Mouse (Mus musculus): ENCODE data around the gene Tenm2.

Tenm2 gene

DNA sequence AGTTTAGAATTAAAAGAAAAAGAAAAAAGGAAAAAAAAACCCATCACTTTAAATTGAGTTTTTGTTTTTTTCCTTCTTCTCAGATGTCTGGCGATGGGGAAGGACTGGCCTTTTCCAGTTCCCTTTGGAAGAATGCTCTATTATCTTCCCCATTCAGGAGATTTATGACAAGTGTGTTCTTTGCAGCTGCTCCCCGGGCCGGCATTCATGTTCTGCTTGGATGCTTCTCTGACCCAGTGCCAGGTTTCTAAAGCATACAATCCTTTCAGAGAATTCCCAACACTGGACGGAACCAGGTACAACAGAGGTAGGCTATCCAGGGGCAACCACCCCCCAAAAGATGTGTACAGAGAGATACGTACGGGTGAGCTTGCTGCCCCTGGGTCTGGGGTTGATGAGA lies 1132.2 kb downstream of the Tenm2 start:
- DNase-seq: no peak

DNA sequence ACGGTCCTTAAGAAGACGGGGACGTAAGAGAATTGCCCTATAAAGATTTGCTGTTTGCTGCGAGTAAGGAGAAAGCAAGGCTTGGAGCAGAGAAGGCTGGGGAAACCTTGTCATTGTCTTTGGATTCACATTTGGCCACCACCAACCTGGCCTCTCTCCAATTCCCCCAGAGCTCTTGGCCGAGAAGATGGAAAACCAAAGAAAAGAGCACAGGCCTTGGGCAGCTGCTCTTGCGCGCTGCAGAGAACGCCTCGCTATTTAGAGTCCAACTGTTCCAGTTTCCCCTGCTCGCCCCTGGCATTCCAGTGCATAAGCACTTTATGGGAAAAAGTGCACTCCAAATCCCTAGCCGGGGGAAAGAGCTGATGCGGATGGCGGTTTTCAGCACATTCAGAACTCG lies 1139.5 kb downstream of the Tenm2 start:
- DNase-seq: no peak

DNA sequence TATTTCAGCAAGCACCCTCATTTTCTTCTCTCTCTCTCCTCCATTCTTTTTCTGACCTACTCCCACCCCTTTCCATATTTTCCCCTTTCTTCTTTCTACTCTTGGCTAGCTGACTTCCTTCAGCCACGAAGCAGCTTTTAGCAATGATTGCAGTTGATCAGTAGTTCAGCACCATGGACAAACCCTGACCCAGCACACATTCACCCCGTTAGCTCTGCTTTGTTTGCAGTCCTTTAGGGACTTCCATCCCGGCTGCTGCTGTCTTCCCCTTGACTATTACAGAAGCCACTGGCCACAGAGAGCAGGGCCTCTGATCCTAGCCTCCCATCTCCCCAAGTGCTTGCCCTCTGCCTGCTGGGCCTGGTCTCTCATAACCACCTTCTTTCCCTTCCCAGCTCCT lies 1145.6 kb downstream of the Tenm2 start:
- DNase-seq: no peak

DNA sequence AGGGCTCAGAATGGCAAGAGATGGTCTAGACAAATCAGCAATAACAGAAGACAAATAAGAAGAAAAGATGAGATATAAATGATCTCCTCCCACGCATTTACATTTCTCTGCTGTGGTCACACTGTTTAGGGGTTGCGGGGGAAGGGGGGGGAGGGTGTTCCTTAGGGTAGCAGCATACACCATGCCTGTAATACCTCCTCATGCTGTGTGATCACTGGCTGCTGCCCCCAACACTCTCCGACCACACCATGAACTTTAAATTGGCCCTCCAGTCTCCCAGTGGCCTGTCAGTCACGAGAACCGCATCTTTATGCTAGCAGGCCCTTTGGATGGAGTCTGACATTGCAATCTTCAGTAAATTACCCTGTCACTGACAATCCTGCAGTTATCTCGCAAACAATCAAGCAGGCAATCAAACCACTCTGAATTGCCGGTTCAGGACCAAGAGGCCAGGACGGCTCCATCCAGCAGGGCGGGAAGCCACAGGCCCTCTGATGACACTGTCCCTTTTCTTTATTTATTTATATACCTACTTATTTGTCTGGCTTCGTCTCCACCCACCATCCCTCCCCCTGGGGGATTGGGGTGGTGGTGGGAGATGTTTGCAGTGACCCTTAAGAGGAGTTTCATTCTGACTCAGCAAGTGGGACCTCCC lies 1154.2 kb downstream of the Tenm2 start:
- DNase-seq: no peak

DNA sequence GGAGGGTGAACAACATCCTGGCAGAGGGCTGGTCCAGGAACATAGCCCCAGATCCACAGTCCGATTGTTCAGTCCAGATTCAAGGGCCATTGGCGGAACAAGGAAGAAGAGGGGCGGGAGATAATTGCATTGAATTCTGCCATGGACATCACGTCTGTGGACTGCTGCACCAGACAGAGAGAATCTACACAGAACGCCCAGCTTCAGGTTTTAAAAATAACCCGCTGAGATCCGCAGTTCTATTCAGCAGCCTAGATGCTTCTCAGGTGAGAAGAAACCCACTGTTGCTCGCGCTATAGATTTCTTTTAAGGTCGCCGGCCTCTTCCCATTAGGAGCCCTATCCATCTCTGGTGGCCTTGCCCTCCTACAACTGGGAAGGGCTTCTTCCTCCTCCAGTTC lies 1155.0 kb downstream of the Tenm2 start:
- DNase-seq: no peak

DNA sequence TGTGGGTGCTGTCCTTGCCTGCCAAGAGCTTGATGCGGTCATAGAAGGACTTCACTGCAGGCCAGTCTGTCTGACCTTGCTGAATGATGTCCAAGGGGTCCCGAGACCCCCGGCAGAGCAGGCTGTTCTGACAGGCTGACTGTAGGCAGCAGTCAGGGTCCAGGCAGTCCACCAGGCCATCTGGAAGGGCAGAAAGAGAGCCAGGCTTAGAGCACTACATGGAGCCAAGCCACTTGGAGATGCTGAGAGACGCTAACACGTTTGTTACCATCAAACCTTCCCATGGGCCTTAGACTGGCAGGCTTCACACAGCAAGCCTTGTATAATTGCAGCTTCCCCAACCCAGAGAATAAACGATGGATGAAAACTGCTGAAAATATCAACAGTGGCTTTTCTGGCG lies 1157.4 kb downstream of the Tenm2 start:
- no peak for DNase-seq

DNA sequence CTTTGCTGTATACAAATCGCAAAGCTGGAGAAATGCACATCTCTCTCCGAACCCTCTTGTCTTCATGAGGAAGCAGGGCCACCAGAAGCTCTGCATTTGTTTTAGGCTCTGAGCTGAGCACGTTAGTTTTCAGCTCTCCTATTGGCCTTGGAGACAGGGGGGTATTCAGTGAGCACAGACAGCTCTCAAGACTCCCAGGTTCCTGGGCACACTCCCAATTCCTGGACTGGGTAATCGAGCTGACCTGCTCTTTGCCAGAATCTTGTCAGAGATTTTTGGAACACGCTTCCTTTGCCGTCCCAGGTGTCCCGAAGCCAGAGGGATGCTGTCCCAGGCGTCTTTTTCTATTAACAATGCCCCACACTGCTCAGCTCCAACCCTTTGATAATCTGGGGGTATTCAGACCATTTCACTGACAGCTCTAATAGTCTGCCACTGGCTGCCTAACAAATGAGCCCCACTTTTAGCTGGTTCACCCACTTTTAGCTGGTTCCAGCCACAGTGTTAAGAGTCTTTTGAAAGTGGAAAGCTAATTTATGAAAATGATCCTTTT lies 1161.7 kb downstream of the Tenm2 start:
- DNase-seq: no peak

DNA sequence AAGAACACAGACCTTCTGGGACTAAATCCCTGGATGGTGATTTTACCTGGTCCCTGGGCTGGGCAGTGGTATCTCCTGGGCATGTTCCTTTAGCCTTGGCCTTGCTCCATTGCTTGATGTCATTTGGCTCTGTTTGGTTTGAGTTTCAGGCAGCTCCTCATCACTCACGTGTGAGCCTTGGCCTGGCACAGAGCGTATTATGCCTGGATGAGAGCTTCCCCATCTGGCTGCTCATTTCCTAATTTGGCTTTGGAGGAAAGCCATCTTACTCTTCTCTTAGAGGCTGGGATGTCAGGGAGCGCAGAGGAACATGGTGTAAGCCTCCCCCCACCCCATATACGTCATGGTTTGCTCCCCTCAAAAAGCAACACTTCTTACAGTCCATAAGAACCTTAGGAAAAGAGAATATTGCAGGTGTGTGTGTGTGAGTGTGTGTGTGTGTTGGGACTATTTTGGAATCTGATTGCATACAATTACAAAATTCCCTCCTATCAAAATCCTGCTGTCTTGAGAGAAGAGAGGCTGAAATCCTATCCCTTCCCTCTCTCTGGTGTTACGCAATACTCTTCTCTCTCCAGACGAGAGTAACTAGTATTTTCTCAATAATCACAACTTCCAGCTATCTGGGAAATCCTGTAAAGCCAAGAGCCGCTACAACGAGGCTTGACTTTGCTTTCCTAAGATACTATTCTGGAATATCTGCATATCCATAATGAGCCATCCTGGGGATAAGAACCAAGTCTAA lies 1162.5 kb downstream of the Tenm2 start:
- DNase-seq: no peak

DNA sequence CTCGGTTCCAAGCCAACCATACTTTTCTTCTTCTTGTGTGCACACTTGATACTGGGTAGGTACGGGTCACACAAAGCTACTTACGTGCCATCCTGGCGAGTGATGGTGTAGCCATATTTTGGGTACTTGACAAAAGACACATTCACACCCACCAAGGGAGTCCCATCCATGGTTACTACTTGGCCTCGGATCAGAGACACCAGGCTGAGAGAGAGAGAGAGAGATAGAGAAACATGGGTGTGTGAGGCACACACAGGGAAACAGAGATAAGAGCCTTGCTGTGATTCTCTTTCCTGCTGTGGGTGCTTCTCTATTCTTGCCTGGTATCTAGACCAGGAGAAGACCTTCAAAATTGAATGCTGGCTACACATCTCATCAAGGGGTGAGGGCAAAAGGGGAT lies 1163.1 kb downstream of the Tenm2 start:
- DNase-seq: no peak

DNA sequence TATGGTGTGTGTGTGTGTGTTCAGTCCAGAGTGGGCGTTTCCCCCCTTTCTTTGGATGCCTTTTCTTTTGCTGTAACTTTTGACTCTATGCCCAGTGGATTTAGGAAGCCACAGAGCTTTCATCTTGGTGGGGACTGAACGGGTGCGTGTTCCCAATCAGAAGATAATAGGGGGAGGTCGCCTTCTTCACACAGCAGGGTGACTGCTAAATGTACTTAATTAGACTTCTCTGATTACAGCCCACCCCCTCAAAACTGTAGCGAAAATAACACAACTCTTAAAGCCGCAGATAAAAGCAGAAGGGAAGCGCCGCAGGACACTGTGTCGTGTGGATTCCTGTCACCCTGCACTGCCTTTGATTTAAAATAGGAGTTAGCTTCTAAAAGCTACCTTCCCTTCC lies 1163.7 kb downstream of the Tenm2 start:
- no peak for DNase-seq

DNA sequence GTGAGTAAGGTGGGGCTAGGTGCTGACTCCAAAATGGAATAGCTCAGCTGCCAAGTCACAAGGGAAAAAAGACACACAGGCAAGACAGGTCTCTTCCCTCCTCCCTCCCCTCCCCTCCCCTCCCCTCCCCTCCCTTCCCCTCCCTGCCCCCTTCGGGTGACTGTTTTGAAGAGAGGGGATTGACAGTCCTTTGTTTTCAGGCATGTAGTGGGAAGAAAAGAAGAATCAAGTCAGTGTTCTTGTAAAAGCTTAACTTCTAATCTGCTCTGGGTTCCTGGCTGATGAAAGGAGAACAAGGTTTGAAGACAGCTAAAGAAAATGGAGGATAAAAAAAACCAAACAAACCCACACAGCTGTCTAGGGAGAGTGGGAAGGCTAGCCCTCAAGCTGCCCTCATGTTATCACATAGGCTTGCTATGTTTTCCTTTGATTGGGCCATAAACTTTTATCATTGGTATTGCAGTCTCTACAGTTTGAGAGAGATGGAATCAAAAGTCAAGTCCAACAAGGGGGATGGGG lies 1176.4 kb downstream of the Tenm2 start:
- DNase-seq: no peak

DNA sequence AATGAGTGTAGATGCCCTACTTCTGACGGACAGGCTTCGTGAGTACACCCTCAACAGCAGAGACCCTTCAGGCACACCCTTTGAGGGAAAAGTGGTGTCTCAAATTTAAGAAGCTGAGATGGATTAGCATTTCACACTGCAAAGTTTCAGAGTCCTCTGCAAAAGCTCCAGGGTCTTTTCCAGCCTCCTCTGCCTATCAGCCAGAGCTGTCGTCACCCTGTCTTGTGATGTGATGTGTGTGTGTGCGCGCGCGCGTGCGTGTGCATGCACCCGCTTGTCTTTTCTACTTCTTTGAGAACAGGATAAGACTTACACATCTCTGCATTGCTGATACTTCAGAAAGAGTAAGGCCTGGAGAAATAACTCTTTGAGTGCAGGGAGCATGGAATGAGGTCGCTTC lies 1179.2 kb downstream of the Tenm2 start:
- DNase-seq: no peak

DNA sequence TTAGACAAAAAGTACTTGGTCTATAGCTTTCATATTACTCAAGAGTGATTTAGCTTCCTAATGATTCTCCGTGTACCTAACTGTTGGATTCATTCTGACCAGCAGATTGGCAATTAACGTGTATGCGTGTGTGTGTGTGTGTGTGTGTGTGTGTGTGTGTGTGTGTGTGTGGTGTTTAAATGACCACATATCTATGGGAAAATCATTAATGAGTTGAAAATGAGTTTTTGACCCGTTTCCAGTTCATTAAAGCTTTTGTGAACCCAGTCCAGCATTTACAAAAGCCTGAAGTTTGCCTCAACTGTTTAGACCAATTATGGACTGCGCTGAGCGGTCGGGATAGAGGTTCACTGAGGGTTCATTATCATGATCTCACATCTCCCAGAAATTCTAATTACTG lies 1181.4 kb downstream of the Tenm2 start:
- DNase-seq: no peak

DNA sequence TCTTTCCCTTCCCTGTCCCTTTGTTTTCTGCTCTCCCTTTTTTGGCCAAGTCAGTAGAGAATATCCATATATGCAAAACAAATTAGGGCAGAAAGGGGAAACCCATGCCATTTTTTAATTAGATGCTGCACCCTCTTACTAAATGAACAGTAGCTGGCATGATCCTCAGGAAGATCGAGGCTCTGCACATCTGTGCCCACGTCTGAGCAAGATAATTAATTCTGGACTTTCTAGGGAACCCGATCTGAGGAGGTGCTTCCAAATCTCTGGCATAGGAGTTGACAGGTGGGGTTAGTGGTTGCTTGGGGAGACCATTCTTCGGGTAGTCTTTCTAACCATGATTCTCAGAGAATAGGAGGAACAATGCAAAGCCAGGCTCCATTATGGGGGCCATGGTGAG lies 1182.3 kb downstream of the Tenm2 start:
- no peak for DNase-seq

DNA sequence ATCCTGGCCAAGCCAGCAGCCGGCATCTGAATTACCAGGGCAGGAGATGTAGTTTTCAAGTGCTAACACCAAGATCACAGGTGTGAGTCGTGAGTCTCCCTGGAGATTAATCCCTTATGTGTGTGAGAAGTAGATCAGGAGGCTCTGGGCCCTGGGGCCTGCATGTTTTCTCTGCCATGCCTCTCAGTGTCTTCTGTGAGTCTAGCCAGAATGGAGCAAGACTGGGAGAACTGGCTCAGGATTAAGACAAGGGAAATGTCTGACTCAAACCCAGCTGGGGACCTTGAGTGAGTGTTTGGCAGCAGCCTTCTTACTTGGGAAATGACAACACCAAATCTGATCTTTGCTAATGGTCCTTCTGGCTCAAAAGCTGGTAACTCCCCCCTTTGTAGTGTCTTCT lies 1183.2 kb downstream of the Tenm2 start:
- no peak for DNase-seq

DNA sequence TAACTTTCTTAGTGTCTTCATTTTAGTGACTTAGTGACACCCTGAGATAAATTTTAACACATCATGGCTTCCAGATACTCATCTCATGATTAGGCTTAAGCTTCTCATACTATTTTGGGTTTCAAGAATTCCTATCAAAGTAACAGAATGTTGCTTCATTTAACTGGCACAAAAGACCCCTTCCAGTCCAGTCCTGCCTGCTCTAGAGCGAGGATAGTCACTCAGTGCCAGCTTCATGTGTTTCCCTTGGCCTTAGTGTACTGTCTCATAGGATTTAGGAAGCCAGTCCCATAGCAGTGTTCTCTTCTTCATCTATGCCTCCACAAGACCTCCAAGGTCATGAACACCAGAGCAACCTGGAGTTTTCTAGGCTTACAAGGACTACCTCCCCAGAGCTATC lies 1183.7 kb downstream of the Tenm2 start:
- DNase-seq: no peak

DNA sequence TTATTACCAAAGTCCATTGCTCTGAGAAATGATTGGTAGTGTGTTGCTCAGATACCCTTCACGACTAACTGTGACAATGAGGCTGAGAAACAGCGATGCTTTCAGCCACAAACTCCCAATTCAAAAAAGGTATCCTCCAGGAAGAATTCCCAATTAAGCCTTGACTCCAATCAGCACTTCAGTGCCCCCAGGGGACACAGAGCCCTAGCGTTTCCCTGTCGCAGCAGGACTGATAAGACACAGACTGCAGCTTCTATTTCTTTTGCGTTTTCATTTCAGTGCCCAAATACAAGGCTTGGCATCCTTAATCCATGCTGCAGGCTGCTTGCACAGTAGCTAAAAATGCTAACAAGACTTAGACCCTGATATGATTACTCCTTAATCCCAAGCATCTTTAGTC lies 1186.2 kb downstream of the Tenm2 start:
- DNase-seq: no peak

DNA sequence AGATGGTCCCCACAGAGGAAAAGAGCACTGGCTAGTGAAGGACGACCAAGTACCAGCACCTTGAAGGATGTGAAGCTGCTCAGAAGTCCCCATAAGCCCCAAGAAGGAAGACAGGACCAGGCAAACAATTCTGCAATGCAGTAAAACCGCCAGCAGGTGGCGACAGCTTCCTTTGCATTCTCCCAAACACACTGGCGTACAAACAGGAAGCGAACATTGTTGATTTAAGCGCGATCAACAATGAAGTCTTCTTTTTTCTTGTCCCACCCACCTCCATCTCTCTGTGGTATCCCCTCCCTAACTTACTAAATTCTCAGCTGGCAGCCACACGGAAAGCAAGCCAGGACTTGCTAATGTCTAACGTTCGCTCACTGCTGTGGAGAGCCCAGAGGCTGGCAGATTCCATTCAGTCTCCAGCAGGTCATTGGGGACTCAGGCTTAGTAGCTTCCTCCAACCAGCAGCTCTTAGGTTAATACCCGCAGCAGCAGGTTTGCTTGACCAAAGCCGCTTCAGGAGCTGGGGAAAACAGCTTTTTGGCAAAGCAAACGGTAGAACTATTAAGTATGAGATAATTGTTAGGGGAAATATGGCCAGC lies 1190.0 kb downstream of the Tenm2 start:
- peak; percentile 52 to 73 for DNase-seq

DNA sequence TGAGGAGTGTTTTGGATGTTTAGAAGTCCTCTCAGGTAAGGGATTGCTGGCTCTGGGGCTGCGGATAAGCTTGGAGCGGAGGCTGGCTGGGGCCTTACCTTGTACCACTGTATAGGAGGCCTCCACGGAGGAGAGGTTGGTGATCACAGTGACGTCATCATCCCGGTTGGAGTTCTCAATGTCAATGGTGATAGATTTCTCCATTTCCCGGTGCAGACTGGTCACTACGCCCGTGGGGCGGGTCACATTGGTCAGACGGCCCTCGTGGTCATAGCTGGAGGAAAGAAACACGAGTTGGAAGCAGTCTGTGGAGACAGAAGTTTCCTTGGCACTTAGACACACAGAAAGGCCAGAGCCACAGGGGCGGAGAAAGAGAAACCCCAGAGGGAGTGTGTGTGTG lies 1194.4 kb downstream of the Tenm2 start:
- DNase-seq: no peak

DNA sequence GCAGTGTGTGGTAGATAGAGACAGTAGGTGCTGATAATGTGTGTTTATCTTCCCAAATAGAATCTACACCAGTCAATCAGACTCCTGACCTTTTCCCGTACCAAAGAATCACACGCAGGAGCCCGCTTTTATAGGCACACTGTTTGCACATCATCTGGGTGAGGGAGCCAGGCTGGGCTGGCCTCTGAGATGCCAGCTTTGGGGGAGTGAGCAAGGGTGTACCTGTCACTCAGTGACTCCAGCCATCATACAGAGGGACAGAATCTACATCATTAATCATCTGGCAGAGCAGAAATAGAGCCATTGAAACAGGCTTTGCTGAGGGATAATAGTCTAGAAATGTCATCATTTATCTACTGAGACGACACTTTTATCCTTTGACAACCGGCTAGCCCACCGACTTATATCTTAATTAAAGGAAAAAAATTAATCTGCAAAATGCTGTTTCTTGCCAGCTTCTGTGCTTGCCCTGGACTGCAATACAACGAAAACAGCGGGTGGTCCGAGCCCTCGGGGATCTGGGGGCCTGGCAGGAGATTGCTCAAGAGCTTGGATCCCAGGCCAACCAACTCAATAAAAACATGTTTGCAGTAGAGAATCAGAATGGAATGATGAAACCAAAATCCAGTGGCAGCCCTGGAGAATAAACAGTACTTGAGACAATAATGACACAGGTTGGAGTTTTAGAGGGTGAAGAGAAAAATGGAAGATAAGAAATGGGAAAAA lies 1195.1 kb downstream of the Tenm2 start:
- DNase-seq: no peak

DNA sequence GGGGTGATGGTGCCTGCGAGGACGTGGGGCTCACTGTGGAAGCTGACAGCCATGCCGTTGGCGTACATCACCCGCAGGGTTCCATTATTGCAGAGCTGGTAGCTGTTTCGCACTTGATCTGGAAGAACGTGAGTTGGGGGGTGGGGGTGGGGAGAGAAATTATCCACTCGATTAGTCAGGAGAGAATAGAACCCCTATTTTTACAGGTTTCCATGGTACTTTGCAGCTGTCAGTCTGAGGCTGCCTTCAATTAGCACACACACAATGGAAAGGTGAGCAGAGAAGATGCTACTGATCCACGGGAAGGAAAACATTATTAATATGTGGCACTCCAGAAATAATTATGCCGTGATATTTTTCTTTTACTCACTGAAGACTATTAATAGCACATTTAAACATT lies 1195.9 kb downstream of the Tenm2 start:
- no peak for DNase-seq

DNA sequence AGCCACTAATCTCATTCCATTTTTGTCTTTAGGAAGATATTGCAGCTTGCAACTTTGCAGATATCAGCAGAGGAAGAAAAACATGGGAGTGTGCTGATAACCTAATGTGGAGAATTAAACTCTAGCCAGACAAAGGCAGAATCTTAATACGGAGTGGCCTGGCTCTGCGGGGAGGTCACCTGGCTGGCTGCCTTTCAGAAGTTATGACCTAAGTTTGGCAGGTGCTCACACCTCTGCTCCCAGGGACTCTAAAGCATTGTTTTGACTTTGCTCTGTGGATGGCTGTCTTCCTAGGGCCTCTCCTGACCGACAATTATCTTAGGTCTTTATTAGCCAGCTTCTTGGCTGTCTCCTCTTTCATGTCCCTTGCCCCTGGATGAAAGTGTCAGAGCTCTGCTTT lies 1197.4 kb downstream of the Tenm2 start:
- DNase-seq: no peak

DNA sequence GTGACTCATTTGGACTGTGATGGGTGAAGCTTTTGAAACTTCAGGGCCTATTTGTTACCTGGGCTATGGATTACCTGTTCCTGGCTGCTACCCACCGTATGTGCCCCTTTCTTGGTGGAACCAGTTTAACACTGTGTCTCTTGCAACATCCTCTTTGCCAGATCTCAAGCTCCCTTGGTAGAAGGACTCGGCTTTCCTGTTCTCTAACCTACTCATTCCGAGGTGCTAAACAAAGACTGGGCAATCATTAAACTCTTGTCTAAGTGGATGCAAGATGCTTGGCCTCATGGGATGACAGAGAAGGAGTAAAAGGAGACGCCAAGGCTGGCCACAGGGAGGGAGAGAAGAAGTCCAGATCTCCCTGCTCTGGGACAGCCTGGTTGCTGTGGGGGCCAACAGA lies 1198.5 kb downstream of the Tenm2 start:
- DNase-seq: no peak
